Mouse (Mus musculus) MEL (cell line): ENCODE results near the gene Cxcl17. TPM values are rescaled to one million over a fixed set of nuclear protein-coding genes. Genes with fewer than 3 reads are reported as not detected.
A peak's percentile ranks its signal among the peaks of the same experiment; 100 is the strongest.

Source experiments
- DNase-seq: peaks from one replicate; pipeline ENCODE4 v3.0.0; 2011; ENCODE audit warnings: low read depth, low spot score
- H3K27ac ChIP-seq: 2 replicates; pipeline ENCODE4 v1.5.1; 2012; ENCODE audit warnings: low read depth, mild to moderate bottlenecking, control low read depth, low read length, moderate library complexity; ENCODE audit not compliant: control insufficient read depth
- H3K27me3 ChIP-seq, 2 experiments: fragments of 150-350 bp in 1 of 2; sonication (generic) in 1 of 2; 2 replicates each; pipeline ENCODE4 v1.6.1; 2012; ENCODE audit warnings: low read length in 2 of 2, mild to moderate bottlenecking in 2 of 2, improper control_type of control experiment in 1 of 2, moderate library complexity in 1 of 2; ENCODE audit not compliant: insufficient read depth in 2 of 2, control insufficient read depth in 1 of 2
- H3K36me3 ChIP-seq, 2 experiments: 2 replicates each; pipeline ENCODE4 v1.6.1; 2012 to 2014; ENCODE audit warnings: low read length in 2 of 2, improper control_type of control experiment in 1 of 2, inconsistent platforms in 1 of 2, mild to moderate bottlenecking in 1 of 2; ENCODE audit not compliant: insufficient read depth in 2 of 2, control insufficient read depth in 1 of 2
- H3K4me1 ChIP-seq, 2 experiments: fragments of 150-350 bp in 1 of 2; sonication (generic) in 1 of 2; 2 replicates each; pipeline ENCODE4 v1.6.1; 2012; ENCODE audit warnings: low read length in 2 of 2, improper control_type of control experiment in 1 of 2, mild to moderate bottlenecking in 1 of 2; ENCODE audit not compliant: insufficient read depth in 2 of 2, control insufficient read depth in 1 of 2
- H3K4me3 ChIP-seq, 2 experiments: fragments of 150-350 bp in 1 of 2; sonication (generic) in 1 of 2; 2 replicates each; pipeline ENCODE4 v1.5.1; 2012; ENCODE audit warnings: low read depth in 2 of 2, low read length in 2 of 2, mild to moderate bottlenecking in 2 of 2, moderate library complexity in 2 of 2, control low read depth in 1 of 2, improper control_type of control experiment in 1 of 2; ENCODE audit not compliant: control insufficient read depth in 1 of 2, insufficient read depth in 1 of 2
- H3K79me2 ChIP-seq: 2 replicates; pipeline ENCODE4 v1.6.1; 2012; ENCODE audit warnings: mild to moderate bottlenecking, low read length, moderate library complexity; ENCODE audit not compliant: control insufficient read depth, poor library complexity, insufficient read depth
- H3K9ac ChIP-seq: 2 replicates; pipeline ENCODE4 v1.6.1; 2012; ENCODE audit warnings: low read depth, mild to moderate bottlenecking, control low read depth, low read length, moderate library complexity; ENCODE audit not compliant: control insufficient read depth, poor library complexity, severe bottlenecking
- H3K9me3 ChIP-seq: fragments of 150-350 bp; sonication (generic); replicated peaks from 2 replicates; pipeline ENCODE4 v1.6.1; 2012; ENCODE audit warnings: mild to moderate bottlenecking, low read length, improper control_type of control experiment, moderate library complexity; ENCODE audit not compliant: insufficient read depth
- CHD2 ChIP-seq: IDR thresholded peaks from 2 replicates; pipeline ENCODE4 v1.6.1; 2011; ENCODE audit warnings: low read length, improper control_type of control experiment
- CTCF ChIP-seq, 3 experiments: IDR thresholded peaks in 2 of 3; conservative IDR thresholded peaks in 1 of 3; 2 replicates each; pipeline ENCODE4 v1.5.1; 2011 to 2012; ENCODE audit warnings: low read length in 3 of 3, low read depth in 2 of 3, mild to moderate bottlenecking in 2 of 3, improper control_type of control experiment in 1 of 3, inconsistent platforms in 1 of 3, mixed read lengths in 1 of 3, moderate library complexity in 1 of 3; ENCODE audit not compliant: control insufficient read depth in 1 of 3, insufficient read depth in 1 of 3, poor library complexity in 1 of 3, severe bottlenecking in 1 of 3
- E2F4 ChIP-seq: IDR thresholded peaks from 2 replicates; pipeline ENCODE4 v1.6.1; 2011; ENCODE audit warnings: low read depth, low read length, improper control_type of control experiment, borderline replicate concordance
- ELF1 ChIP-seq: IDR thresholded peaks from 2 replicates; pipeline ENCODE4 v1.6.1; 2014; ENCODE audit warnings: low read depth, mild to moderate bottlenecking, inconsistent platforms, low read length, improper control_type of control experiment, moderate library complexity
- EP300 ChIP-seq, 2 experiments: IDR thresholded peaks; 2 replicates each; pipeline ENCODE4 v1.6.1; 2011; ENCODE audit warnings: improper control_type of control experiment in 2 of 2, low read length in 2 of 2, low read depth in 1 of 2, mild to moderate bottlenecking in 1 of 2
- ETS1 ChIP-seq: IDR thresholded peaks from 2 replicates; pipeline ENCODE4 v1.6.1; 2012; ENCODE audit warnings: low read depth, mild to moderate bottlenecking, inconsistent platforms, low read length, improper control_type of control experiment, moderate library complexity
- HCFC1 ChIP-seq: IDR thresholded peaks from 2 replicates; pipeline ENCODE4 v1.6.1; 2012; ENCODE audit warnings: low read depth, mild to moderate bottlenecking, inconsistent platforms, low read length, improper control_type of control experiment, moderate library complexity
- MAFK ChIP-seq: IDR thresholded peaks from 2 replicates; pipeline ENCODE4 v1.6.1; 2011; ENCODE audit warnings: low read depth, mild to moderate bottlenecking, low read length, improper control_type of control experiment, borderline replicate concordance
- MAX ChIP-seq: IDR thresholded peaks from 2 replicates; pipeline ENCODE4 v1.6.1; 2011; ENCODE audit warnings: low read length, improper control_type of control experiment
- MAZ ChIP-seq: IDR thresholded peaks from 2 replicates; pipeline ENCODE4 v1.6.1; 2012; ENCODE audit warnings: low read depth, mild to moderate bottlenecking, inconsistent platforms, low read length, improper control_type of control experiment
- MEF2A ChIP-seq: IDR thresholded peaks from 2 replicates; pipeline ENCODE4 v1.6.1; 2014; ENCODE audit warnings: low read depth, mild to moderate bottlenecking, inconsistent platforms, low read length, improper control_type of control experiment; ENCODE audit not compliant: poor library complexity, insufficient replicate concordance, severe bottlenecking; ENCODE audit errors: extremely low read depth
- MXI1 ChIP-seq: IDR thresholded peaks from 2 replicates; pipeline ENCODE4 v1.6.1; 2011; ENCODE audit warnings: mild to moderate bottlenecking, low read depth, low read length, improper control_type of control experiment
- NELFE ChIP-seq: IDR thresholded peaks from 2 replicates; pipeline ENCODE4 v1.6.1; 2011; ENCODE audit warnings: low read depth, low read length, improper control_type of control experiment
- NRF1 ChIP-seq: IDR thresholded peaks from 2 replicates; pipeline ENCODE4 v1.6.1; 2014; ENCODE audit warnings: low read depth, mild to moderate bottlenecking, inconsistent platforms, low read length, improper control_type of control experiment, moderate library complexity; ENCODE audit not compliant: poor library complexity, insufficient read depth, severe bottlenecking
- POLR2A ChIP-seq, 2 experiments: IDR thresholded peaks; 2 replicates each; pipeline ENCODE4 v1.6.1; 2011 to 2012; ENCODE audit warnings: low read length in 2 of 2, mild to moderate bottlenecking in 2 of 2, control low read depth in 1 of 2, improper control_type of control experiment in 1 of 2, low read depth in 1 of 2, moderate library complexity in 1 of 2; ENCODE audit not compliant: control insufficient read depth in 1 of 2, insufficient read depth in 1 of 2, poor library complexity in 1 of 2
- POLR2AphosphoS5 ChIP-seq: IDR thresholded peaks from 2 replicates; pipeline ENCODE4 v1.6.1; 2012; ENCODE audit warnings: low read depth, borderline replicate concordance, mild to moderate bottlenecking, inconsistent platforms, low read length, moderate library complexity, mixed read lengths
- RAD21 ChIP-seq: IDR thresholded peaks from 2 replicates; pipeline ENCODE4 v1.6.1; 2011; ENCODE audit warnings: mild to moderate bottlenecking, low read depth, low read length, improper control_type of control experiment
- RCOR1 ChIP-seq: IDR thresholded peaks from 2 replicates; pipeline ENCODE4 v1.6.1; 2012; ENCODE audit warnings: low read depth, mild to moderate bottlenecking, inconsistent platforms, low read length, improper control_type of control experiment
- SIN3A ChIP-seq: IDR thresholded peaks from 2 replicates; pipeline ENCODE4 v1.6.1; 2012; ENCODE audit warnings: low read length, improper control_type of control experiment, inconsistent platforms
- UBTF ChIP-seq: IDR thresholded peaks from 2 replicates; pipeline ENCODE4 v1.6.1; 2012; ENCODE audit warnings: low read depth, mild to moderate bottlenecking, inconsistent platforms, low read length, improper control_type of control experiment, moderate library complexity, borderline replicate concordance; ENCODE audit not compliant: insufficient read depth
- USF1 ChIP-seq: IDR thresholded peaks from 2 replicates; pipeline ENCODE4 v1.6.1; 2014; ENCODE audit warnings: low read depth, mild to moderate bottlenecking, inconsistent platforms, low read length, improper control_type of control experiment, moderate library complexity
- ZC3H11A ChIP-seq: IDR thresholded peaks from 2 replicates; pipeline ENCODE4 v1.6.1; 2012; ENCODE audit warnings: low read depth, mild to moderate bottlenecking, inconsistent platforms, low read length, improper control_type of control experiment
- ZMIZ1 ChIP-seq: IDR thresholded peaks from 2 replicates; pipeline ENCODE4 v1.6.1; 2012; ENCODE audit warnings: low read depth, mild to moderate bottlenecking, inconsistent platforms, low read length, improper control_type of control experiment, moderate library complexity
- ZNF384 ChIP-seq: IDR thresholded peaks from 2 replicates; pipeline ENCODE4 v1.6.1; 2012; ENCODE audit warnings: low read depth, mild to moderate bottlenecking, inconsistent platforms, low read length, improper control_type of control experiment
- polyA plus RNA-seq, 2 experiments: library from polyadenylated mRNA; stranded (reverse) in 1 of 2; unstranded in 1 of 2; fragments of >175 nt in 1 of 2; fragments of >200 nt in 1 of 2; gene quantifications; 2 replicates each; pipeline versions ENCODE4 v1.2.1 to v1.2.4; 2012; ENCODE audit warnings: low replicate concordance in 2 of 2, low read depth in 1 of 2; ENCODE audit not compliant: insufficient read length in 2 of 2, insufficient read depth in 1 of 2, missing spikeins in 1 of 2
- total RNA-seq: library from RNA; depleted of rRNA; stranded (reverse); fragments of 300-350 nt; gene quantifications from 2 replicates; pipeline ENCODE4 v1.2.3, GENCODE M21; 2012

The Cxcl17 gene
- total and polyA plus RNA-seq, 3 experiments: not detected

GRCm38 (mm10) chr7:25433007-25433541, 20.4 kb upstream of the Cxcl17 start:
- Histone ChIP-seq H3K9me3 (no peaks in the 10 kb centered on the region), H3K4me3 (no peak overlapping the region), H3K27me3 (no peaks in the 10 kb centered on the region)
- TF ChIP-seq MAZ (no peak), NRF1 (no peak), POLR2A (IDR thresholded peaks at IDR 0.05; ENCODE audit: control insufficient read depth in 1 of 2, insufficient read depth in 1 of 2, low read depth in 1 of 2, low read length in 2 of 2, poor library complexity in 1 of 2) (no peak), RCOR1 (no peak), E2F4 (no peak), MEF2A (no peak), ZNF384 (no peak), MAFK (no peak), MXI1 (no peak), USF1 (no peak), MAX (no peak), ZC3H11A (no peak), ELF1 (no peak)
- TF ChIP-seq, all 39 proteins: peak for 0
- Histone ChIP-seq H3K36me3 (no peaks in the 10 kb centered on the region), H3K9ac (no peak overlapping the region), H3K27ac (no peak overlapping the region), H3K4me1 (no peaks in the 10 kb centered on the region), H3K79me2 (no peaks in the 10 kb centered on the region)
- DNase-seq: peak; percentile 17

GRCm38 (mm10) chr7:25432381-25432780, 19.7 kb upstream of the Cxcl17 start:
- H3K36me3 ChIP-seq: no peaks in the 10 kb centered on the region
- no peaks in the 10 kb centered on the region for H3K4me1 ChIP-seq
- no peak overlapping the region for H3K27ac ChIP-seq
- no peak for TF ChIP-seq MXI1
- TF ChIP-seq POLR2AphosphoS5: no peak
- TF ChIP-seq ZNF384: no peak
- no peak for TF ChIP-seq HCFC1
- no peak for TF ChIP-seq RCOR1
- TF ChIP-seq POLR2A (IDR thresholded peaks at IDR 0.05; ENCODE audit: control insufficient read depth in 1 of 2, insufficient read depth in 1 of 2, low read depth in 1 of 2, low read length in 2 of 2, poor library complexity in 1 of 2): no peak
- no peak for TF ChIP-seq NELFE
- TF ChIP-seq ETS1: no peak
- TF ChIP-seq EP300 (IDR thresholded peaks at IDR 0.05; ENCODE audit: low read depth in 1 of 2, low read length in 2 of 2): no peak
- TF ChIP-seq ZMIZ1: no peak
- TF ChIP-seq RAD21: no peak
- no peak for TF ChIP-seq CTCF (IDR thresholded peaks at IDR 0.05 in 2 of 3, conservative IDR thresholded peaks at IDR 0.05 in 1 of 3; ENCODE audit: control insufficient read depth in 1 of 3, insufficient read depth in 1 of 3, low read depth in 2 of 3, low read length in 3 of 3, poor library complexity in 1 of 3, severe bottlenecking in 1 of 3)
- no peak for TF ChIP-seq SIN3A
- no peak for TF ChIP-seq CHD2
- no peak for TF ChIP-seq UBTF
- no peaks in the 10 kb centered on the region for H3K79me2 ChIP-seq
- no peaks in the 10 kb centered on the region for H3K27me3 ChIP-seq
- H3K9me3 ChIP-seq: no peaks in the 10 kb centered on the region
- no peak for DNase-seq
- no peak overlapping the region for H3K9ac ChIP-seq
- no peak overlapping the region for H3K4me3 ChIP-seq
